Mouse (Mus musculus) heart, adult 9 months (tissue): Measurements from ENCODE around the gene Anapc5.

Experiments
- DNase-seq, 2 experiments: peaks; one replicate each; pipeline ENCODE4 v3.0.0; 2022; ENCODE audit warnings: low spot score in 2 of 2

The Anapc5 gene

GRCm38 (mm10) chr5:122799379-122800344 lies 21.5 kb downstream of the Anapc5 start:
- no peak for DNase-seq

- DNase-seq = peak in 1 of 2 experiments; percentile 74
Observed at GRCm38 (mm10) chr5:122798557-122799378, 22.4 kb downstream of the Anapc5 start.

DNA sequence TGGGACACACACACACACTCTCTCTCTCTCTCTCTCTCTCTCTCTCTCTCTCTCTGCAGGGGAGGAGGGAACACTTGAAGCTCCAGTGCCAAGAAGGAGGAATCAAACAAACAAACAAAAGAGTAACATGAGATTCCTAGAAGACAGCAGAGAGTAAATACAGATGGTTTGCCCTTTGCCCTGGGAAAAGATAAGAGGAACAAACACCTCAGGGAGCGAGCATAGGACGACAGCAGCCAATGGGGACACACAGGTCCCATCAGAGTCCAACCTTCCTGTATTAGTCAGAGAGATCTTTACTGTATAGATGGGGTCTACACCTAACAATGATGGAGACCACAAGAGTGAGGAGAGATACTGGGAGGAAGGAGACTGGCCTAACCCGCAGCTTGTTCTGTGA lies 23.3 kb downstream of the Anapc5 start:
- no peak for DNase-seq

GRCm38 (mm10) chr5:122788696-122789095 lies 32.4 kb downstream of the Anapc5 start:
- no peak for DNase-seq

DNA sequence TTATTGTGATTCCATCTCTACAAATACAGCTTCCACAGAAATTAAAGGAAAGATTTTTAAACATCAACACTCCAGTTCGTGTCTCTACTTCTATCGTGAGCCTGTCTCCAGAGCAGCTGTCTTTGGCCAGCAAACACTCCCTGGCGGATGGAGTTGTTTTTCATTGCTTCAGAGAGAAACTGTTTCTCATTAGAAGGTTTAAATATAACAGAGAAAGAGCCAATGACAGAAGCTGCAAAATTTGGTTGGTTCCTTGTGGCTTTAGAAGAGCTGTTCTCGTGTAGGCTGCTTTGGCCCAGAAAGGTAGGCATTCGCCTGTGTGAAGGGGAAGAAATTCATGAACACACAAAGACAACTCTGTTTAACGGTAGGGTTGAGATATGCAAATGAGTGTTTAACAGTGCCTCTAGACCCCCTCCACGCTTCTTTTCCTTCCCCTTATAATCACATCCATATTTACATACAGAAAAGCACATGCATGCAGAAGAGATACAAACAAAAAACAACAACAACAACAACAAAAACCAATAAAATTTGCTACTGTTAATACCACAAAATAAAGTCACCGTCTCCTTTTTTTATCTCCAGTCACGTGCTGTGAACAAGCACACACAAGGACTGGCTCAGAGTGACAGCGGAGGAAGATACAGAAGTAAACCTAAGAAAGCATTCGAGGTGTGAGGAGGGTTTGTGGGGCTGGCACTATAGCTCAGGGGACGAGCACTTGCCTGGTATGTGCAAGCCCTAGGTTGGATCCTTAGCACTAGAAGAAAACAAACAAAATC lies 34.9 kb downstream of the Anapc5 start:
- no peak for DNase-seq

- DNase-seq = no peak
Observed at GRCm38 (mm10) chr5:122783726-122784406, 37.3 kb downstream of the Anapc5 start.

- no peak for DNase-seq
Observed at GRCm38 (mm10) chr5:122782066-122782465, 39.1 kb downstream of the Anapc5 start.

GRCm38 (mm10) chr5:122780791-122781432 lies 40.2 kb downstream of the Anapc5 start:
- no peak for DNase-seq

GRCm38 (mm10) chr5:122779277-122779834 lies 41.8 kb downstream of the Anapc5 start, which contains the start of gene Camkk2:
Gene Camkk2, minus strand, starts transcription at chr5:122779409.
- DNase-seq = peak; percentile 81 to 83

- DNase-seq = no peak
Observed at GRCm38 (mm10) chr5:122778231-122779226, 42.6 kb downstream of the Anapc5 start.

GRCm38 (mm10) chr5:122777322-122777721 lies 43.8 kb downstream of the Anapc5 start:
- no peak for DNase-seq

GRCm38 (mm10) chr5:122775646-122776286 lies 45.4 kb downstream of the Anapc5 start:
- no peak for DNase-seq

DNA sequence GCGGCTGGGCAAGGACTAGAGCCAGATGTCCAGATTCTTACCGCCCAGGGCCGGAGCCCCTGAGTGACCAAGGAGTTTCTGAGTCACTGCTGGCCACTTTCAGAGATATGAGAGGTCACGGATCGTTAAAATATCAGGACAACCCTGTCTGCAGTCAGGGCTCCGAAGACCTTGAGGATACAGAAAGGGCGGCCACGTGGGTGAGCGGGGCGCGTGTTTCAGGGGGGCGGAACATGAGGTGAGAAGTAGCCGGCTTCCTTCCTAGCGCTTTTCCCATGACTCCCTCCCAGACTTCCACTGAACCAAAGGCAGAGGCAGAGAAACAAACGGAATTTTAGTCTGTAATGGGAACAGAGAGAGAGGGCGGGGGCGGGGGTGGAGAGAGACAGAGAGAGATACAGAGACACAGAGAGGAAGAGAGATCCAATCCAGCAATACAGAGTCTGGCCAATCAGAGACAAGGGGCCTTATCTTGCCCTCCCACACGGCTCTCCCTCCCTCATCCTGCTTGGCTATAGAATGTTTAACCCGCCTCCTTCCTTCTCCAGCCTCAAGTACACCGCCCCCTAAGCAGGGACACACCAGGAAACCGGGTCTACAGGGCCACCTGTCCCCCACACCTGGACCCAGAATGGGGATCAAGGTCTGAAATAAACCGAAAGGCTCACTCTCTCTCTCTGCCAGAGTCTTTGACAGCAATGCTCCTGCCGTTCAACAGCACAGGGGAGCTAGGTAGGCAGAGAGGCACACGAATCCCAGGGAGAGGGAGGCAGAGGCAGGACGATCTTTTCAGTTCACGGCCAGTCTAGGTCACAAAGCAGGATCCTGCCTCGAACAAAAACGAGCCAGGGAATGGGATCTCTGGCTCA lies 46.2 kb downstream of the Anapc5 start:
- no peak for DNase-seq

GRCm38 (mm10) chr5:122773756-122774155 lies 47.4 kb downstream of the Anapc5 start:
- no peak for DNase-seq

DNA sequence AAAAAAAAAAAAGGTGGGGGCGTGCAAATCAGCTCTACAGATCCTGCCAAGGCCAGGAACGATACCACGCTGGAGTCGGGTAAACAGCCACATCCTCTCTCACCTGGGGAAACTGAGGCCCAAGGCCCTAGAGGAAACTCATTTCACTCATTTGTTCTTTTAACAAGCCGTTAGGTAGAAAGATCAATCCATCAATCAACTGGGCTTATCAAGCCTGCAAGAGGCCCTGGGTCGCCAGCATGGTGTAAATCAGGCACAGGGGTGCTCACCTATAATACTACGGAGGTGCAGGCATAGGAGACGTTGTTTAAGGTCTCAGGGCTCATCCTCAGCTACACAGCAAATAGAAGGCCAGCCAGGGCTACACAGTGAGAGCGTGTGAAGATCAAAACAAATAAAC lies 49.7 kb downstream of the Anapc5 start:
- DNase-seq = no peak

DNA sequence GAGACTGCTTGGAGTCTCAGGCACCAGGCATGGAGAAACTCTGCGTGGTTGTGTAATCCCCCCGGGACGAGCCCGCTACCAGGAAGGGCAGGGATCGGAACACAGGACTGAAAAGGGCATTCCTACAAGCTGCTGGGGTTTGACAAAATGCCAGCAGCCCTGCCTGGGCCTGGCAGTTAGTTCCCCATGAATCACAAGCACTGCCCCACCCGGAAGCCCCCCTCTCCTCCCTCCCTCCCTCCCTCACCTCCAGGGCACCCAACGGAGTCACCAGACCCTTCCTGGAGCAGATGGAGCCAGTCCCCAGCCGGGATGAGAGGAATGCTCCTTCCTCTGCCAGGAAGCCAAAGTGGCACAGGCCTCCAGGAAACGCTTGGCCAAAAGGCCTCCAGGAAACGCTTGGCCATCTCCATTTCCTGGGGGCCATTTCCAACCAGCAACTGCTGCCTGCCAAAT lies 50.3 kb downstream of the Anapc5 start:
- peak; percentile 87 to 89 for DNase-seq

DNA sequence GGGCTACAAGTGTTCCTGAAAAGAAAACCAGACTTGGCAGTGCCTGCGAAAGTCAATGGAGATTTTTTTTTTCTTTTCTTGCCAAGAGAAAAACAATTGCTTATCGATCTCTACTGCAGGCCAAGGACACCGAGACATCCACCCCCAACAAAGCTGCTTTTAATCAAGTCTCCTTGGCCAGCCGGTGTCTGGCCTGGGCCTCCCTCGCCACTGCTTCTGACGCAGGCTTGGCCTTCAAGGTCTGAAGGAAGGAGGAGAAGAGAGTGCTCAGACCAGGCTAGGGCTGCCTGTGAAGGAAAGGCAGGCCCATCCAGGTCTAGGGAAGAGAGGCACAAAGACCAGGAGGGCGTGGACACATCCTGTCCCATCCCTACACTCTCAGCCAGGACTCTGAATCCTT lies 50.8 kb downstream of the Anapc5 start:
- no peak for DNase-seq
